Mouse (Mus musculus) left cerebral cortex, adult 2 months (tissue): ENCODE measurements around the gene Sipa1l2. TPM values are rescaled to one million over a fixed set of nuclear protein-coding genes. Genes with fewer than 3 reads are reported as not detected.

ENCODE experiments used
- DNase-seq, 2 experiments: peaks; one replicate each; pipeline ENCODE4 v3.0.0; 2021 to 2022; ENCODE audit warnings: low spot score in 2 of 2, mixed read lengths in 1 of 2; ENCODE audit errors: extremely low spot score in 1 of 2
- H3K27ac ChIP-seq: fragments of 200-600 bp; 2 replicates; pipeline ENCODE4 v1.8.1; 2022
- H3K4me3 ChIP-seq: fragments of 200-600 bp; 2 replicates; pipeline ENCODE4 v1.8.1; 2022
- CTCF ChIP-seq: fragments of 200-600 bp; IDR thresholded peaks from 2 replicates; pipeline ENCODE4 v1.8.1; 2022; ENCODE audit warnings: antibody characterized with exemption, mild to moderate bottlenecking, moderate library complexity
- intact Hi-C: fragments of 180-260 bp; cut with DNase I; formaldehyde crosslinking; loops from one replicate; pipeline ENCODE4 v1.15.1; 2025
- total RNA-seq, 2 experiments: library from RNA; stranded (reverse); gene quantifications; 2 replicates each; pipeline ENCODE4 v1.2.3; 2021

Sipa1l2 gene
- total RNA-seq, 2 experiments from 2014 or later: 44.1 to 47.9 TPM

DNA sequence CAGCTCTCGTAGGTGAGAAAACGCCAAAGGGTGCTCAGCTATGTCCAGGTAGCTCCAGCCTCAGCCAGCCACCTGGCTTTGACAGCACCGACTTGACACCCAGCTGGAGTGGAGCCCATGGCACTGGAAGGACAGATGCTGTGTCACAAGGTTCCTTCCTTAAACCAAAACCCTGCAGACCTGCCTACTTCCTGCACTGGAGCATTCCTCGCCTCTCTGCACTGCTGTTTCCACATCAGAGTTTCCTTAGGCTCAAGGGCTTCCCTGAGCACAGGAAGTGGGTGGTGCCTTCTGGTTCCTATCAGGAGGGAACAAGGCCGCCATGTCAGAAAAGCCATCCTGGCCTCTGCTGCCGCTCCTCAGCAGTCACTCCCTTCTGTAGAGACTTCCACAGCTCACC, 51.3 kb downstream of the Sipa1l2 start:
- Histone ChIP-seq H3K4me3 (no peak overlapping the region), H3K27ac (peak overlapping the region; percentile 44; the same call in 1 of the 2 replicates)
- no peak for DNase-seq
- no peak for TF ChIP-seq CTCF
- intact Hi-C loops: no loop called here

- peak overlapping the region; percentile 32; the same call in 1 of the 2 replicates for H3K27ac ChIP-seq
- DNase-seq: no peak
- no peak for TF ChIP-seq CTCF
- no peak overlapping the region for H3K4me3 ChIP-seq
- intact Hi-C loops: no loop called here
Observed at GRCm38 (mm10) chr8:125517397-125517796, 52.2 kb downstream of the Sipa1l2 start.

- DNase-seq: no peak
- H3K27ac ChIP-seq: no peak overlapping the region
- intact Hi-C loops: no loop called here
- H3K4me3 ChIP-seq: no peak overlapping the region
- no peak for TF ChIP-seq CTCF
Observed at GRCm38 (mm10) chr8:125516115-125516905, 53.3 kb downstream of the Sipa1l2 start.

GRCm38 (mm10) chr8:125515665-125516064, 53.9 kb downstream of the Sipa1l2 start:
- Histone ChIP-seq H3K27ac (no peak overlapping the region), H3K4me3 (no peak overlapping the region)
- no peak for DNase-seq
- no peak for TF ChIP-seq CTCF
- intact Hi-C loops: no loop called here

- DNase-seq: no peak
Observed at GRCm38 (mm10) chr8:125513935-125514334, 55.7 kb downstream of the Sipa1l2 start.

GRCm38 (mm10) chr8:125513242-125513866, 56.3 kb downstream of the Sipa1l2 start:
- peak overlapping the region; percentile 53; the same call in 1 of the 2 replicates for H3K27ac ChIP-seq
- no peak overlapping the region for H3K4me3 ChIP-seq
- intact Hi-C loops: no loop called here
- no peak for DNase-seq
- no peak for TF ChIP-seq CTCF

More at GRCm38 (mm10) chr8:125513935-125514334, 55.7 kb downstream of the Sipa1l2 start:
- H3K27ac ChIP-seq: peak overlapping the region; percentile 53; the same call in 1 of the 2 replicates
- intact Hi-C loops: no loop called here
- no peak overlapping the region for H3K4me3 ChIP-seq
- TF ChIP-seq CTCF: no peak

DNA sequence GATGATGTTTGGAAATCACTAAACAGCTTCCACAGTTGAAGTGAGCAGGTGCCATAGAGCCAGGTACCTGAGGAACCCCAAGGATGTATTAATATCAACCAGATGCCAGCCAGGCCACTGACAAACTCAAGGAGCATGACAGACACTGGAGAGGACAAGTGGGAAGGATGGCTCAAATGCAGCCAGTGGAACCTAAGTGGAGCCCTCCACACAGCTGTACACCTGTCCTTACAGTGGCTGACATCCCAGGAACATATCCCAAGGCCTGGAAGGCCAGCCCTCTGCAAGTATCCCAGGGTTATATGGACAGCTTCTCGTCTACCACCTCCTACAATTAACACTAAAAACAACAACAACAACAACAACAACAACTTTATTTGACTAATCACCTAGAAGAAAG, 57.0 kb downstream of the Sipa1l2 start:
- H3K27ac ChIP-seq: no peak overlapping the region
- no peak overlapping the region for H3K4me3 ChIP-seq
- DNase-seq: no peak
- TF ChIP-seq CTCF: no peak
- intact Hi-C loops: no loop called here

DNA sequence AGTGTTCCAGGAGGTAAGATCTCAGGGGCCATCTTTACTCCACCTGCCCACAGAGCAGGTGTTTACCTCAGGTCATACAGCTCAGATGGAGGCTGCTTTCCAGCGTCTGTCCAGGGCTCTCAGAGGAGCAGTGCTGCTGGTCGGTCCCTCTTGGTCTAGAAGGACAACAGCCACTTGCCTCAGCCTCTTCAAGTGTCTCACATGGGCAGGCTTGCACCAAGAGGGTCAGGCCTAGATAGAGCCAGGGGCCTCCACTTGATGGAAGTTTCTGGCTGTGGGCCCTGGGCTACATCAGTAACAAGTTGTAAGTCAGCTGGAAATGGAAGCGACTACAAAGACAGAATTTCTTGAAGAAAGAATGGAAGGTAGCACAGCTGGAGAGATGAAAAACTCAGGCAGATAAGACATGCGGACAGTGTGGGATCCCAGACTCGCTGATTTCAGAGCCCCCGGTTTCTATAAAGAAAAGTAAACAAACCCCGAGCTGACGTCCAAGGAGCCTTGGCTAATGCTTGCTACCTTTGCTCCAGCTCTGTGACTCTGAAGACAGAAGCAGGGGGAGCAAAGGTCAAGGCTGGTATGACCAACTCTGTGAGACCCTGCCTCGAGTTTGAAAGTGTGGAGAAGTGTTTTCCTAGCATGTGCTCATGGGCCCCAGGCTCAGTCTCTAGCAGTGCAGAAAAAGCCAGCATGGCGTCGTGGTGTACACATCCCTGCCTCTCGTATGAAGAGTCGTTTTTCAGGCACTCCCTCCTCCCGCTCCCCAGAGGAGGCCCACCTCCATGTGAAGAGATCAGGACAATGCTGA, 58.5 kb downstream of the Sipa1l2 start:
- intact Hi-C loops: no loop called here
- no peak for DNase-seq
- Histone ChIP-seq H3K27ac (no peak overlapping the region), H3K4me3 (no peak overlapping the region)
- no peak for TF ChIP-seq CTCF

DNA sequence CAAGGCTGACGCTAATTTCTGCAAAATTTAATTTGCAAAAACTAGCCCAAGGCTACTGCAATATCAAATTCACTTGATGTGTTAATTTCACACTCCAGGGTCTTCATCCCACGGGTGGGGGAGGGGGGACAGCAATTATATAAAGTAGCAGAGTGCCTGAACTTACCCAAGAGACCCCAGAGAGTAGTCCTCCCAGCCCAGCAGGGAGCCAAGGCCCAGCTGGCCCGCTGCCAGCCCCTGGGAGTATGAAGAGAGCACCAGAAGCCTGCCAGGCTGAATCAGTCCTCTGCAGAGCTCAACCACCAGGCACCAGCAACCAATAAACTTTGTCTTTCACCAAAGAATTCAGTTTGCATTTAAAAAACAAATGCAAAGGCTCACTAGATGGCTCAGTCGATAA, 59.8 kb downstream of the Sipa1l2 start:
- Histone ChIP-seq H3K27ac (no peak overlapping the region), H3K4me3 (no peak overlapping the region)
- intact Hi-C loops: no loop called here
- no peak for DNase-seq
- TF ChIP-seq CTCF: no peak

DNA sequence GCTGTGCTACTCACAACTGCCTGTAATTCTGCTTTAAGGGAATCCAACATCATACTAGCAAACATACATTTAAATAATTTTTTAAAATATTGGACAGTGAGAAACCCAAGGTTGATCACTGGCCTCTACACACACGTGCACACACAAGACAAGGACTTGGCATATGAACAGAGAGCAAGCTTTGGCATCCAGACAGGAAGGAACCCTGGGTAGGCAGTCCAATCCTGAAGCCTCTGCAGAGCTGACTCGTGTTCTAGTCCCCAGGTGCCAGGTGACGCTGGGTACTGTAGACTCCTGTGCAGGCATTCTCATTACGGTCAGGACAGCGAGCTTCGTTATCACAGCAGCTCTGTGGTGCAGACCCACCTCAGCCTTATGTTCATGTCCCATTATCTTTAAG, 60.4 kb downstream of the Sipa1l2 start:
- TF ChIP-seq CTCF: no peak
- intact Hi-C loops: no loop called here
- no peak overlapping the region for H3K27ac ChIP-seq
- H3K4me3 ChIP-seq: no peak overlapping the region
- DNase-seq: no peak

- no peak overlapping the region for H3K4me3 ChIP-seq
- no peak for TF ChIP-seq CTCF
- DNase-seq: peak in 1 of 2 experiments; percentile 25
- intact Hi-C loops: no loop called here
- no peak overlapping the region for H3K27ac ChIP-seq
Observed at GRCm38 (mm10) chr8:125507291-125507690, 62.3 kb downstream of the Sipa1l2 start.

- intact Hi-C loops: loop anchor here (5.0 kb wide), 1 partner anchor 53 kb away; no protein-coding TSS in a partner anchor
- Histone ChIP-seq H3K4me3 (no peak overlapping the region), H3K27ac (no peak overlapping the region)
- DNase-seq: no peak
- TF ChIP-seq CTCF: no peak
Observed at GRCm38 (mm10) chr8:125504605-125505257, 64.9 kb downstream of the Sipa1l2 start.
